Mouse (Mus musculus): Measurements from ENCODE around the gene Glis3. TPM values are rescaled to one million over a fixed set of nuclear protein-coding genes. Genes with fewer than 3 reads are reported as not detected.
A peak's percentile ranks its signal among the peaks of the same experiment; 100 is the strongest.

Glis3 gene
- polyA plus RNA-seq, 1 experiment from 2014 or later, result 2.0 TPM

DNA sequence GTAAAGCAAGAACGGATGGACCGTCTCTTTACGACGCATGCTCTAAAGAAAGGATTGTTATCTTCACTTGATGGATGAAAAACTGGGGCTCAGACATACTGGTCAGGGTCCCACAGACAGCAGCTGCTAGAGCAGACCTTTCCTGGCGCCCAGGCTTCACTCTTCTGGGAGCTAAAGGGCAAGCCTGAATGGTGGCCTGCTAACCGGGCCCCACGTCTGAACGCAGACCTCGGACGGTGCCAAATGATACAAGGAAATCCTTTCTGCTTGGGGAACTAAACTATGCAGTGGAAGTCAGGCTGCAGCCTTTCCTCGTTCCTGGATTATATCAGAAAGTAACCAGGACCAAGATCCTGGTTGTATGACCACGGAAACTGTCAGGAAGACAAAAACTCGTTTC, 86.9 kb downstream of the Glis3 start:
- ATAC-seq, result no peak
- H3K4me2 ChIP-seq (replicated peaks; ENCODE audit: low read depth, low read length), result no peak overlapping the region
- no peaks in the 10 kb centered on the region for H3K36me3 ChIP-seq (ENCODE audit: insufficient read depth, low read length)
- H3K27ac ChIP-seq (ENCODE audit: low read length), result no peak overlapping the region
- DNase-seq (ENCODE audit: low spot score), result no peak
- no peak overlapping the region for H3K9ac ChIP-seq (replicated peaks; ENCODE audit: low read depth)
- TF ChIP-seq CTCF (IDR thresholded peaks at IDR 0.05) (no peak), EP300 (IDR thresholded peaks at IDR 0.05) (no peak)
- no peaks in the 10 kb centered on the region for H3K9me3 ChIP-seq (ENCODE audit: low read length)
- H3K4me3 ChIP-seq (ENCODE audit: low read depth, low read length), result no peak overlapping the region
- peaks cover 5% of the 10 kb centered on the region; the same call in 1 of the 2 replicates for H3K4me1 ChIP-seq (ENCODE audit: insufficient read depth, low read depth, low read length)
- no peaks in the 10 kb centered on the region for H3K27me3 ChIP-seq (replicated peaks; ENCODE audit: insufficient read depth, low read length)
- WGBS, result 63% methylated on average over 13 of the region's 13 CpGs

DNA sequence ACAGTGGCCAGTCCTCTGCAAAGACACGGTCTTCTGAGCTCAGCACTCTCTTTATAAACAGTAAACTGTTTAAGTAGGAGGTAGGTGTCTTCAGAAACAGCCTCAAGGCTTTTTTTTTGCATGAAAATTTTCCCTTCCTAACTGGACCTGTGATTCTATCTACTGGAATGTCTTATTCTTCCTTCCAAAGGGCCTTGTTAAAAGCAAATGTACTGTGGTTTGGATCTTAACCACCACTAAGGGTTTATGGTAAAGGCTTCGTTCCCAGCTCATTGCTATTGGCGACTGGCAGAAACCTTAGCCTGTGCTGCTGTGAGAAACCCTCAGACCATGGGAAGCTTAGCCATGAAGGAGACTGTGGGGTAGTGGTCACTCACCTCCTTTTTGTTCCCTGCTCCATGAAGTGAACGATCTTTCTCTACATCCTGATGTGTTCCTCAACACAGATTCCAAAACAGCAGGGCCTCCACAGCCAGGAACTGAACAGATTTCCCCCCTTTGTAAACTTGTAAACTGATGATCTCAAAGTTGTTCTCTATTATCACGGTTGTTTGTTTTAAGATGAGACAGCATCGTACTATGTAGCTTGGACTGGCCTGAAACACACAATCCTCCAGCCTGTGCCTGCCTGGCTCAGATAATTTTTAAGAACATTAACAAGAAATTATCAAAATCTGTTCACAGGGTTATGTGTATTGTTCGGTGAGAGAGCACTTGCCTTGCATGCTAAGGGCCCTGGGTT, 88.0 kb downstream of the Glis3 start:
- TF ChIP-seq EP300 (IDR thresholded peaks at IDR 0.05) (peak; percentile 69), CTCF (IDR thresholded peaks at IDR 0.05) (no peak)
- DNase-seq (ENCODE audit: low spot score) (peak; percentile 9), ATAC-seq (peak; percentile 47)
- peaks cover 5% of the 10 kb centered on the region; the same call in 1 of the 2 replicates for H3K4me1 ChIP-seq (ENCODE audit: insufficient read depth, low read depth, low read length)
- H3K9me3 ChIP-seq (ENCODE audit: low read length), result no peaks in the 10 kb centered on the region
- H3K4me3 ChIP-seq (ENCODE audit: low read depth, low read length), result no peak overlapping the region
- no peaks in the 10 kb centered on the region for H3K27me3 ChIP-seq (replicated peaks; ENCODE audit: insufficient read depth, low read length)
- 77% methylated on average over 7 of the region's 7 CpGs for WGBS
- no peaks in the 10 kb centered on the region for H3K36me3 ChIP-seq (ENCODE audit: insufficient read depth, low read length)
- H3K4me2 ChIP-seq (replicated peaks; ENCODE audit: low read depth, low read length), result no peak overlapping the region
- H3K9ac ChIP-seq (replicated peaks; ENCODE audit: low read depth), result no peak overlapping the region
- no peak overlapping the region for H3K27ac ChIP-seq (ENCODE audit: low read length)

DNA sequence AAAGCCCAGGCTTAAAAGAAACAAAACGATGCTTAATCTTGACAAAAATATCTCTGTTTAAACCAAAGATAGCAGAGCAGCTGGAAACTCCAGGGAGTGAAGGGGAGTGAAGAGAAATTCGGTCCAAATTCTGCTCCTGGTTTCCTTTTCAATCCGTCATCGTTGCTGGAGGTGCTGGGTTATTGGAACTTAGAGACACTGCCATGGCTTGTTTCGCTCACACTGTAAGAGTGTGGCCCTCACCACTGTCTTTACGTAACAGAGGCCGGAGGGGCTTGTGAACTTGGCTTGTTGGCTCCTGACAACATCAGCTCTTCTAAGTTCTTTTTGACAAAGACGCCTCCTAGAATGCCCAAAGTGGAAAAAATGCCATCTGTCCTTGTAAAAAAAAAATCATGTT, 99.4 kb downstream of the Glis3 start:
- ATAC-seq, result no peak
- Histone ChIP-seq H3K4me2 (replicated peaks; ENCODE audit: low read depth, low read length) (no peak overlapping the region), H3K27me3 (replicated peaks; ENCODE audit: insufficient read depth, low read length) (no peaks in the 10 kb centered on the region), H3K4me3 (ENCODE audit: low read depth, low read length) (no peak overlapping the region), H3K9me3 (ENCODE audit: low read length) (no peaks in the 10 kb centered on the region), H3K27ac (ENCODE audit: low read length) (no peak overlapping the region), H3K9ac (replicated peaks; ENCODE audit: low read depth) (no peak overlapping the region), H3K4me1 (ENCODE audit: insufficient read depth, low read depth, low read length) (no peaks in the 10 kb centered on the region), H3K36me3 (ENCODE audit: insufficient read depth, low read length) (no peaks in the 10 kb centered on the region)
- no peak for DNase-seq (ENCODE audit: low spot score)
- TF ChIP-seq EP300 (IDR thresholded peaks at IDR 0.05) (no peak), CTCF (IDR thresholded peaks at IDR 0.05) (no peak)
- WGBS, result 70% methylated on average over 8 of the region's 8 CpGs

DNA sequence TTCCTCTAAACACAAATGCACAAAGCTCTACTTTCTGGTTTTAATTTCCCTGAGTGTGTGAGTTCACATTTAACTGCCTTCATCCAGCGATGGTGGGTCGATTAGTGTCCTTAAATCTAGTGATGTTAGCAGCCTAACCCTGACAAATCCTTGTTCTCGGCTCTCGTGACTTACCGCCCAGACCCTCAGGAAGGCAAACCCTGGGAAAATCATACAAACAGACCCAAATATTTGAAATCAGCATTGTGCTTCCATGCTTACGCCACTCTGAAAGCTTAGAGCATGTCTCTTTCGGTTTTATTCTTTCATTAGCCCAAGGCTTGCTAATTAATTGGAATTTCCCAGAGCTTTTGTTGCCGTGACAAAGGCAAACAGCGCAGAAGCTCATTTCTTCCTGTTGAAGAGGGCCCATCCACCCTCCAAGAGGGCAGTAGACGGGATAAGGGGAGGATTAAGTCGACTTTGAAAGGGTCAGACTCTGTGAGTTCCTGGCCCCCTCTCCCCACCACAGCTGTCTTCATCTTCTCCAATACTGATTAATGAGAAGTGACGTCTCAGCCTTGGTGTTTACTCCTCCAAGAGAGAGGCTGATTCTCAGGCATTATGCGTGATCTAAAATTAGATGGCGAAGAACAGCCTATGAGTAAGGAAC, 100.0 kb downstream of the Glis3 start:
- H3K4me3 ChIP-seq (ENCODE audit: low read depth, low read length), result no peak overlapping the region
- H3K27ac ChIP-seq (ENCODE audit: low read length), result no peak overlapping the region
- H3K4me2 ChIP-seq (replicated peaks; ENCODE audit: low read depth, low read length), result no peak overlapping the region
- no peak for TF ChIP-seq EP300 (IDR thresholded peaks at IDR 0.05)
- no peak overlapping the region for H3K9ac ChIP-seq (replicated peaks; ENCODE audit: low read depth)
- H3K36me3 ChIP-seq (ENCODE audit: insufficient read depth, low read length), result no peaks in the 10 kb centered on the region
- no peak for DNase-seq (ENCODE audit: low spot score)
- H3K4me1 ChIP-seq (ENCODE audit: insufficient read depth, low read depth, low read length), result no peaks in the 10 kb centered on the region
- WGBS, result 66% methylated on average over 14 of the region's 14 CpGs
- no peak for ATAC-seq
- no peaks in the 10 kb centered on the region for H3K9me3 ChIP-seq (ENCODE audit: low read length)
- no peaks in the 10 kb centered on the region for H3K27me3 ChIP-seq (replicated peaks; ENCODE audit: insufficient read depth, low read length)

DNA sequence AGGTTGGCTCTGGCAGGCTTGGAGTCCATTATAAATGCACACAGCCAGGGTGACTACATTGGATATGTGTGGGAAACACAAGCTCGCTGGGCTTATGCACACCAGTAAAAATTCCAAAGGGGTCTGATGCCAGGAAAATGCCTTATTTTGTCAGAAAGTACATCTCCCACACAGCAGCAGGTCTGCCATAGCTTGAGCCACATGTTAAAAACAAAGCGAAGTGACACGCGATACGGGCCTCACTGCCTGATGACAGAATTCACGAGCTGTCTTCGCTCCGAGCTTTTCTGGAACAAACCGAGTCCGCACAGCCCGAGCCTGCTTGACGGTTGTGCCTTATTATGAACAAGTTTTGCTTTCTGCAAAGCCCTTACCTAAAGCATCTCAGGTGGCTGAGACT, 102.9 kb downstream of the Glis3 start:
- DNase-seq (ENCODE audit: low spot score), result peak; percentile 61
- Histone ChIP-seq H3K27me3 (replicated peaks; ENCODE audit: insufficient read depth, low read length) (no peaks in the 10 kb centered on the region), H3K9me3 (ENCODE audit: low read length) (no peaks in the 10 kb centered on the region)

DNA sequence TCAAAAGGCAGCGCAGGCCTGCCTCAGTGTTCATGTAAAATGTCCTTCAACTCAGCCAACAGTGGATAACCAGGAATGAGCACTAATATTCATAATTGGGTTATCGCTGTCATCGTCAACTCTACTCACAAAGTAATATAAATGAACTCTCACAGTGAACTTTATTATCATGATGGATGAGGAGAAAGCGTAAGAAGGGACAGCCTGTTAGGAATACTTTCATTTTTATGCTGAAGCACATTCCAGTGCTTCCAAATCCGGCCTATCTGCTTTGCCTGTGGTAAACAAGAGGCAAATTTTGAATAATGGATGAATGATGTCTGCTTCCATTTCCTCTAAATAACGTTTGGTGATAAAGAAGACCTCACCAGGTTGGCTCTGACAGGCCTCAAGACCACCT, 103.3 kb downstream of the Glis3 start:
- WGBS, result 49% methylated on average over 6 of the region's 6 CpGs
- Histone ChIP-seq H3K36me3 (ENCODE audit: insufficient read depth, low read length) (no peaks in the 10 kb centered on the region), H3K27me3 (replicated peaks; ENCODE audit: insufficient read depth, low read length) (no peaks in the 10 kb centered on the region), H3K9me3 (ENCODE audit: low read length) (no peaks in the 10 kb centered on the region), H3K9ac (replicated peaks; ENCODE audit: low read depth) (no peak overlapping the region), H3K4me2 (replicated peaks; ENCODE audit: low read depth, low read length) (peak overlapping the region; percentile 40), H3K4me3 (ENCODE audit: low read depth, low read length) (no peak overlapping the region), H3K4me1 (ENCODE audit: insufficient read depth, low read depth, low read length) (no peaks in the 10 kb centered on the region), H3K27ac (ENCODE audit: low read length) (no peak overlapping the region)
- peak; percentile 44 for DNase-seq (ENCODE audit: low spot score)
- no peak for TF ChIP-seq EP300 (IDR thresholded peaks at IDR 0.05)
- peak; percentile 30; the same call in 1 of the 2 replicates for ATAC-seq

More for the DNA sequence above, 102.9 kb downstream of the Glis3 start:
- 50% methylated on average over 12 of the region's 12 CpGs for WGBS
- Histone ChIP-seq H3K4me2 (replicated peaks; ENCODE audit: low read depth, low read length) (peak overlapping the region; percentile 40), H3K27ac (ENCODE audit: low read length) (no peak overlapping the region), H3K9ac (replicated peaks; ENCODE audit: low read depth) (no peak overlapping the region), H3K4me3 (ENCODE audit: low read depth, low read length) (no peak overlapping the region), H3K4me1 (ENCODE audit: insufficient read depth, low read depth, low read length) (no peaks in the 10 kb centered on the region), H3K36me3 (ENCODE audit: insufficient read depth, low read length) (no peaks in the 10 kb centered on the region)
- peak; percentile 57 for ATAC-seq
- no peak for TF ChIP-seq EP300 (IDR thresholded peaks at IDR 0.05)
- no peak for TF ChIP-seq CTCF (IDR thresholded peaks at IDR 0.05)
